Mouse (Mus musculus): ENCODE measurements at regions not wholly inside any gene's neighbourhood (a gene's known extent, or its start where the extent isn't known, plus 50 kb on each side); places are given as distances from the start of the nearest gene placed in this dataset.

DNA sequence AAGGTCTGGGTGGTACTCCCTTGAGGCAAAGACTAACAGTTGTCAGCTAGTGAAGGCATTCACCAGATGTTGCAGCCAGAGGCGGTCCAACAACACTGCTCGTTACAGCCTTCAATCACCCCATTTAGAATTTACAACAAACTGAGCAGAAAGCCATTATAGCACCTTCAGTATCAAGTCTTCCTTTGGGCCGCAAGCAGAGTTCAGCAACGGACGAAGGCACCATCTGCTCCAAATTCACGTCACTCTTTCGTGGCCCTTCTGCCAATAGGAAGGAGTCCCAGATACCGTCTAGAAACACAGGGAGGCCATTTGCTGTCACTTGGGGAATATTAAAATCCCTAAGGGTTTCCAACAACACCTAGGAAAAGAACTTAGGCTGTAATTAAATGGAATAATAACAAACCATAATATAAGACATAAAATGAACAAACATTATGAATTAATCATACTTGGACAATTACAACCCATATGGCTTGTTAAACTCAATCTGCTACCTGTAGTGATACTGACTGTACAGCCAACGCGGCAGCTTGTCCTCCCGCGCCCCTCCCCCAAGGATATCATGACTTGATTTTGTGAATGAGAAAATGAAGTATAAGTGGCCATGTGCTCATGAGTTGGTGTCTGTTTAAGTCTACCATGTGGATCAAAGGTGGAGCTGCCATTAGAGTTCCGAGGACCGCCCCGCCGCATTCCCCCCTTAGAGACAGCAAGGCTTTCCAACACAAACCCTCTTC, 233.6 kb downstream of the Sp3 start:
- no peak for TF ChIP-seq POLR2A (IDR thresholded peaks at IDR 0.05; ENCODE audit: insufficient read depth, low read depth, low read length)
- no peak for TF ChIP-seq CTCF (IDR thresholded peaks at IDR 0.05)
- TF ChIP-seq EP300 (IDR thresholded peaks at IDR 0.05; ENCODE audit: insufficient read depth, low read depth, low read length) = no peak
